ENCODE assay signal across 20 mouse cellular contexts in the genomic region with DNA sequence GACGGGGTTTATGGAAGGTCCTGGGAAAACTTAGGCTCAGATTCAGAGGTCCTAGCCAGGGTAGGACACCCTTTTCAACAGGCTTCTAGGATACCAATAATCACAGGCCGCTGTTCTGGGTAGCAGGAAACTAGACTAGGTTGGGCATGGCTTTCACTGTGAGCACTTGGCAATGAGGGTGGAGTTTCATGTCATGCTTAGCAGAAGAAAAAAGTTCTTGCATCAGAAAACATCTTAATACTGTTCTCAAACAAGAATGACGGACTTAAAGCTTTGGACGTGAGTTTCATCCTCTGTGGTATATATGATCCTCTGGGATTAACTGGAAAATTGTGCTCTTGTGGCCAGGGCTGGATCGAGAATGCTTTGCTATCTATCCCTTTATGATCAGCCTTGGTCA. TPM values are rescaled to one million over a fixed set of nuclear protein-coding genes. Genes with fewer than 3 reads are reported as not detected.
DNase-seq lines count a peak whose midpoint lies in the region; ATAC-seq and TF ChIP-seq lines count a peak whose summit lies in the region.
"Had no signal": no experiment of that assay in that cellular context is flagged by ENCODE, and none has a peak within 500 bp of the region (broad histone marks: within the 10 kb centered on the region; RNA-seq: fewer than 3 reads in every experiment).

No protein-coding gene starts in this region.

- H3K4me1 ChIP-seq in liver, embryonic 16.5 days (ENCODE audit: control insufficient read depth, low read depth, low read length) = peaks cover 5% of the 10 kb centered on the region
- H3K4me1 ChIP-seq in liver, embryonic 11.5 days (replicated peaks; ENCODE audit: control insufficient read depth, insufficient read depth, low read length) = peaks cover 3% of the 10 kb centered on the region; the same call in 1 of the 2 replicates
- peaks cover 56% of the 10 kb centered on the region for H3K4me1 ChIP-seq in bone marrow macrophage, adult 2 months (ENCODE audit: control insufficient read depth, insufficient read depth, low read length)
- H3K4me1 ChIP-seq in small intestine, adult 2 months (ENCODE audit: control insufficient read depth, insufficient read depth, insufficient read length, low read length) = no peaks in the 10 kb centered on the region
- H3K4me1 ChIP-seq: embryonic facial prominence, embryonic 10.5 days; forebrain, embryonic 15.5 days; hindbrain, embryonic 12.5 days; limb, embryonic 13.5 days; midbrain, embryonic 12.5 days; neural tube, embryonic 15.5 days had no signal

- TF ChIP-seq POLR2A in bone marrow macrophage, adult 2 months (IDR thresholded peaks at IDR 0.05; ENCODE audit: borderline replicate concordance, low read depth, low read length) = no peak
- TF ChIP-seq POLR2A in small intestine, adult 2 months (IDR thresholded peaks at IDR 0.05; ENCODE audit: low read depth, low read length) = no peak

- no peak for ATAC-seq in liver, embryonic 16.5 days (ENCODE audit: low read depth)
- ATAC-seq in liver, embryonic 11.5 days (replicated peaks; ENCODE audit: low FRiP score) = no peak
- ATAC-seq: forebrain, embryonic 15.5 days had no signal

- H3K4me3 ChIP-seq in liver, embryonic 16.5 days (ENCODE audit: low read depth, low read length) = no peak overlapping the region
- H3K4me3 ChIP-seq in liver, embryonic 11.5 days (ENCODE audit: low read depth, low read length) = no peak overlapping the region
- no peak overlapping the region for H3K4me3 ChIP-seq in bone marrow macrophage, adult 2 months (ENCODE audit: insufficient read depth, low read length)
- no peak overlapping the region for H3K4me3 ChIP-seq in small intestine, adult 2 months (ENCODE audit: low read depth, low read length)
- H3K4me3 ChIP-seq: embryonic facial prominence, embryonic 10.5 days; forebrain, embryonic 15.5 days; heart, adult 2 months; hindbrain, embryonic 12.5 days; limb, embryonic 13.5 days; midbrain, embryonic 12.5 days; neural tube, embryonic 15.5 days had no signal

- no peak for TF ChIP-seq CTCF in bone marrow macrophage, adult 2 months (IDR thresholded peaks at IDR 0.05; ENCODE audit: low read depth, low read length)
- no peak for TF ChIP-seq CTCF in small intestine, adult 2 months (IDR thresholded peaks at IDR 0.05; ENCODE audit: extremely low read depth, insufficient read length, insufficient replicate concordance, low read depth, low read length)

- peaks cover 5% of the 10 kb centered on the region for H3K36me3 ChIP-seq in liver, embryonic 16.5 days (ENCODE audit: control insufficient read depth, insufficient read depth)
- peaks cover 11% of the 10 kb centered on the region; the same call in 1 of the 2 replicates for H3K36me3 ChIP-seq in liver, embryonic 11.5 days (ENCODE audit: control insufficient read depth, insufficient read depth, low read length)
- peaks cover 13% of the 10 kb centered on the region for H3K36me3 ChIP-seq in small intestine, adult 2 months (ENCODE audit: control insufficient read depth, insufficient read depth, low read length)

- H3K27me3 ChIP-seq in liver, embryonic 16.5 days (ENCODE audit: control insufficient read depth, insufficient read depth, low read depth, low read length) = no peaks in the 10 kb centered on the region
- H3K27me3 ChIP-seq in liver, embryonic 11.5 days (replicated peaks; ENCODE audit: control insufficient read depth, insufficient read depth, low read length) = no peaks in the 10 kb centered on the region
- H3K27me3 ChIP-seq in small intestine, adult 2 months (ENCODE audit: control insufficient read depth, insufficient read depth, low read length) = no peaks in the 10 kb centered on the region
- H3K27me3 ChIP-seq: forebrain, embryonic 15.5 days; hindbrain, embryonic 12.5 days; limb, embryonic 13.5 days; midbrain, embryonic 12.5 days; neural tube, embryonic 15.5 days had no signal

- H3K27ac ChIP-seq in liver, embryonic 16.5 days (ENCODE audit: low read length) = peak overlapping the region; percentile 48; the same call in 1 of the 2 replicates
- H3K27ac ChIP-seq in liver, embryonic 11.5 days (ENCODE audit: low read depth, low read length) = no peak overlapping the region
- peak overlapping the region; percentile 88 for H3K27ac ChIP-seq in bone marrow macrophage, adult 2 months (ENCODE audit: insufficient read depth, low read depth, low read length)
- H3K27ac ChIP-seq in small intestine, adult 2 months (ENCODE audit: insufficient read depth, low read depth, low read length) = peak overlapping the region; percentile 81
- H3K27ac ChIP-seq: embryonic facial prominence, embryonic 10.5 days; forebrain, embryonic 15.5 days; heart, adult 2 months; hindbrain, embryonic 12.5 days; limb, embryonic 13.5 days; liver, embryonic 14.5 days; midbrain, embryonic 12.5 days; neural tube, embryonic 15.5 days had no signal

- H3K4me2 ChIP-seq in liver, embryonic 16.5 days (ENCODE audit: low read depth, low read length) = no peak overlapping the region
- H3K4me2 ChIP-seq in liver, embryonic 11.5 days = no peak overlapping the region
- H3K4me2 ChIP-seq: forebrain, embryonic 15.5 days; hindbrain, embryonic 12.5 days; limb, embryonic 13.5 days; midbrain, embryonic 12.5 days; neural tube, embryonic 15.5 days had no signal

- no peaks in the 10 kb centered on the region for H3K9me3 ChIP-seq in liver, embryonic 16.5 days (replicated peaks; ENCODE audit: control insufficient read depth, low read length)
- H3K9me3 ChIP-seq in liver, embryonic 11.5 days (ENCODE audit: control insufficient read depth, low read length) = no peaks in the 10 kb centered on the region
- H3K9me3 ChIP-seq: embryonic facial prominence, embryonic 10.5 days; forebrain, embryonic 15.5 days; hindbrain, embryonic 12.5 days; limb, embryonic 13.5 days; midbrain, embryonic 12.5 days; neural tube, embryonic 15.5 days had no signal

- WGBS in liver, embryonic 16.5 days (ENCODE audit: insufficient replicate concordance) = 58% methylated on average over 5 of the region's 5 CpGs
- WGBS in liver, embryonic 11.5 days = 73% methylated on average over 5 of the region's 5 CpGs
- WGBS in small intestine, adult 2 months = 84% methylated on average over 5 of the region's 5 CpGs

- DNase-seq in liver, embryonic 11.5 days (ENCODE audit: low spot score) = no peak
- peak; percentile 54 for DNase-seq in CD4-positive, CD25-positive, alpha-beta regulatory T cell, adult 2 months (ENCODE audit: low read depth, low spot score)
- no peak for DNase-seq in thymus, postnatal 36 days
- DNase-seq in thymus, postnatal 25 days = no peak
- DNase-seq: adrenal gland, postnatal 14 days; cerebellum, adult 9-11 months; gastrocnemius, postnatal 25 days; kidney, adult 9 months; kidney, postnatal 25 days had no signal

- H3K9ac ChIP-seq in liver, embryonic 16.5 days (ENCODE audit: low read depth, low read length) = no peak overlapping the region
- H3K9ac ChIP-seq in liver, embryonic 11.5 days (ENCODE audit: low read depth, low read length) = no peak overlapping the region
- H3K9ac ChIP-seq: forebrain, embryonic 15.5 days; hindbrain, embryonic 12.5 days; limb, embryonic 13.5 days; liver, embryonic 14.5 days; midbrain, embryonic 12.5 days; neural tube, embryonic 15.5 days had no signal

RNA-seq across cellular contexts. Expression of a gene that starts 7.8 kb away (rescaled TPM):
- 22.2 and 23.1 TPM in 2 replicates for polyA plus RNA-seq in liver, embryonic 16.5 days (2015; fragmentation: Nextera tagmentation; extraction: Ambion mirVana)
- polyA plus RNA-seq in liver, embryonic 11.5 days (2014; fragmentation: Nextera tagmentation; extraction: Ambion mirVana) = 66.1 and 71.3 TPM in 2 replicates
- polyA plus RNA-seq in bone marrow macrophage, adult 2 months (2012; ENCODE audit: insufficient read depth, insufficient read length, missing spikeins) = 102 and 111 TPM in 2 replicates
- 0.76 and 1.8 TPM in 2 replicates for polyA plus RNA-seq in small intestine, adult 2 months (2012; rRNA removed)

RNA-seq across cellular contexts. Expression of a gene that starts 7.9 kb away (rescaled TPM):
- 104 and 105 TPM in 2 replicates for polyA plus RNA-seq in liver, embryonic 16.5 days (2015; fragmentation: Nextera tagmentation; extraction: Ambion mirVana)
- polyA plus RNA-seq in liver, embryonic 11.5 days (2014; fragmentation: Nextera tagmentation; extraction: Ambion mirVana) = 161 and 178 TPM in 2 replicates
- polyA plus RNA-seq in bone marrow macrophage, adult 2 months (2012; ENCODE audit: insufficient read depth, insufficient read length, missing spikeins) = 306 and 329 TPM in 2 replicates
- polyA plus RNA-seq in small intestine, adult 2 months (2012; rRNA removed) = 62.4 and 73.5 TPM in 2 replicates

RNA-seq across cellular contexts. Expression of a gene that starts 58.6 kb away (rescaled TPM):
- polyA plus RNA-seq in liver, embryonic 16.5 days (2015; fragmentation: Nextera tagmentation; extraction: Ambion mirVana) = 9.7 and 11.7 TPM in 2 replicates
- polyA plus RNA-seq in liver, embryonic 11.5 days (2014; fragmentation: Nextera tagmentation; extraction: Ambion mirVana) = 23.2 and 25.0 TPM in 2 replicates
- polyA plus RNA-seq in bone marrow macrophage, adult 2 months (2012; ENCODE audit: insufficient read depth, insufficient read length, missing spikeins) = 110 and 114 TPM in 2 replicates
- 14.9 and 18.7 TPM in 2 replicates for polyA plus RNA-seq in small intestine, adult 2 months (2012; rRNA removed)
